ENCODE assay signal across 7 mouse cellular contexts in genomic region chr19:29523230-29523582, GRCm38 (mm10). TPM values are rescaled to one million over a fixed set of nuclear protein-coding genes. Genes with fewer than 3 reads are reported as not detected.
DNase-seq lines count a peak whose midpoint lies in the region; ATAC-seq and TF ChIP-seq lines count a peak whose summit lies in the region.

No protein-coding gene starts in this region.

- peak overlapping the region; percentile 71 for H3K4me2 ChIP-seq in forebrain, embryonic 12.5 days
- peak overlapping the region; percentile 72 for H3K4me2 ChIP-seq in limb, embryonic 13.5 days (replicated peaks)
- peak overlapping the region; percentile 79 for H3K4me2 ChIP-seq in stomach, postnatal 0 days (replicated peaks; ENCODE audit: low read depth)

- H3K36me3 ChIP-seq in forebrain, embryonic 12.5 days (replicated peaks), result no peaks in the 10 kb centered on the region
- H3K36me3 ChIP-seq in limb, embryonic 13.5 days, result peaks cover 4% of the 10 kb centered on the region; the same call in 1 of the 2 replicates
- H3K36me3 ChIP-seq in stomach, postnatal 0 days (ENCODE audit: control insufficient read depth, insufficient read depth, low read length), result no peaks in the 10 kb centered on the region

- TF ChIP-seq EP300 in stomach, postnatal 0 days (optimal IDR thresholded peaks at IDR 0.05), result no peak

- DNase-seq in 3T3-L1 (ENCODE audit: low read depth, low spot score) (peak; percentile 66), 416B (ENCODE audit: low read depth) (peak; percentile 32)
- DNase-seq in stomach, postnatal 0 days (ENCODE audit: low spot score), result no peak
- DNase-seq in left cerebral cortex, adult 11 months (ENCODE audit: low spot score), result no peak
- DNase-seq in ovary, postnatal 10 days (ENCODE audit: low spot score), result no peak

- peaks cover 18% of the 10 kb centered on the region for H3K4me1 ChIP-seq in forebrain, embryonic 12.5 days
- H3K4me1 ChIP-seq in limb, embryonic 13.5 days, result peaks cover 21% of the 10 kb centered on the region
- peaks cover 2% of the 10 kb centered on the region; the same call in 1 of the 2 replicates for H3K4me1 ChIP-seq in stomach, postnatal 0 days (replicated peaks; ENCODE audit: control insufficient read depth, insufficient read depth)

- no peak for TF ChIP-seq CTCF in stomach, postnatal 0 days (IDR thresholded peaks at IDR 0.05; ENCODE audit: low read depth)

- peak overlapping the region; percentile 92 for H3K4me3 ChIP-seq in forebrain, embryonic 12.5 days (replicated peaks)
- H3K4me3 ChIP-seq in limb, embryonic 13.5 days, result peak overlapping the region; percentile 88
- H3K4me3 ChIP-seq in stomach, postnatal 0 days (ENCODE audit: low read depth, low read length), result peak overlapping the region; percentile 95

- WGBS in forebrain, embryonic 12.5 days, result under 1% methylated on average over 9 of the region's 9 CpGs
- under 1% methylated on average over 9 of the region's 9 CpGs for WGBS in limb, embryonic 13.5 days
- 0% methylated on average over 9 of the region's 9 CpGs for WGBS in stomach, postnatal 0 days

- no peaks in the 10 kb centered on the region for H3K27me3 ChIP-seq in forebrain, embryonic 12.5 days
- H3K27me3 ChIP-seq in limb, embryonic 13.5 days, result no peaks in the 10 kb centered on the region
- no peaks in the 10 kb centered on the region for H3K27me3 ChIP-seq in stomach, postnatal 0 days (ENCODE audit: control insufficient read depth, insufficient read depth, low read length)

- H3K27ac ChIP-seq in forebrain, embryonic 12.5 days, result peak overlapping the region; percentile 96; the same call in 1 of the 2 replicates
- peak overlapping the region; percentile 94 for H3K27ac ChIP-seq in limb, embryonic 13.5 days
- peak overlapping the region; percentile 97 for H3K27ac ChIP-seq in stomach, postnatal 0 days (replicated peaks)

- H3K9me3 ChIP-seq in forebrain, embryonic 12.5 days, result no peaks in the 10 kb centered on the region
- H3K9me3 ChIP-seq in limb, embryonic 13.5 days, result no peaks in the 10 kb centered on the region
- no peaks in the 10 kb centered on the region for H3K9me3 ChIP-seq in stomach, postnatal 0 days (ENCODE audit: control insufficient read depth, low read length)

- H3K9ac ChIP-seq in forebrain, embryonic 12.5 days, result peak overlapping the region; percentile 93
- H3K9ac ChIP-seq in limb, embryonic 13.5 days, result peak overlapping the region; percentile 94
- H3K9ac ChIP-seq in stomach, postnatal 0 days (ENCODE audit: low read length), result peak overlapping the region; percentile 94

- ATAC-seq in forebrain, embryonic 12.5 days (ENCODE audit: low FRiP score), result no peak
- ATAC-seq in limb, embryonic 13.5 days (ENCODE audit: low FRiP score, low read depth), result peak; percentile 35; the same call in 1 of the 2 replicates
- no peak for ATAC-seq in stomach, postnatal 0 days (ENCODE audit: low FRiP score, low TSS enrichment)

RNA-seq across cellular contexts. Expression of gene Ric1, which starts 1.1 kb away (rescaled TPM):
- polyA plus RNA-seq in forebrain, embryonic 12.5 days (2016; fragmentation: Nextera tagmentation; extraction: Ambion mirVana), result 11.7 and 12.1 TPM in 2 replicates
- 25.5 and 25.7 TPM in 2 replicates for polyA plus RNA-seq in limb, embryonic 13.5 days (2015; fragmentation: Nextera tagmentation; extraction: Ambion mirVana)
- polyA plus RNA-seq in stomach, postnatal 0 days (2015; fragmentation: Nextera tagmentation; extraction: Ambion mirVana), result 7.4 and 7.6 TPM in 2 replicates

Comparison
In these comparisons a context has a peak if more than half of its experiments do, and no peak if none do; other contexts are left out.
1. DNase-seq: peak in 3T3-L1 (single experiment) and 416B (single experiment); none in stomach, postnatal 0 days (single experiment), left cerebral cortex, adult 11 months (single experiment) and ovary, postnatal 10 days (single experiment).
2. Peak in every context shown above with its lines, with median percentiles within 50 percentile points of each other: H3K27ac ChIP-seq, H3K4me2 ChIP-seq, H3K4me3 ChIP-seq and H3K9ac ChIP-seq.